Mouse (Mus musculus): ENCODE results near the gene Trpm5. TPM values are rescaled to one million over a fixed set of nuclear protein-coding genes. Genes with fewer than 3 reads are reported as not detected.
A peak's percentile ranks its signal among the peaks of the same experiment; 100 is the strongest.

Gene Trpm5
- polyA plus RNA-seq, 1 experiment from 2014 or later, result 2.9 TPM

GRCm38 (mm10) chr7:143110803-143111202 is 16.4 kb upstream of the Trpm5 start:
- Histone ChIP-seq H3K4me2 (ENCODE audit: low read depth, severe bottlenecking) (no peak overlapping the region), H3K9ac (ENCODE audit: low read length) (no peak overlapping the region), H3K27me3 (ENCODE audit: control insufficient read depth, insufficient read depth, low read length) (peaks cover 37% of the 10 kb centered on the region), H3K27ac (replicated peaks; ENCODE audit: low read depth, low read length) (no peak overlapping the region), H3K9me3 (ENCODE audit: control insufficient read depth, low read length) (no peaks in the 10 kb centered on the region), H3K36me3 (ENCODE audit: control insufficient read depth, insufficient read depth, low read length) (no peaks in the 10 kb centered on the region), H3K4me3 (ENCODE audit: low read depth, low read length) (no peak overlapping the region), H3K4me1 (ENCODE audit: control insufficient read depth, insufficient read depth, low read length) (peaks cover 7% of the 10 kb centered on the region)
- no peak for ATAC-seq (ENCODE audit: insufficient number of reproducible peaks, low FRiP score, low TSS enrichment, low read depth)
- WGBS, result 77% methylated on average over 1 of the region's 1 CpGs
- DNase-seq (ENCODE audit: low spot score), result no peak

- H3K9ac ChIP-seq (ENCODE audit: low read length), result no peak overlapping the region
- no peaks in the 10 kb centered on the region for H3K9me3 ChIP-seq (ENCODE audit: control insufficient read depth, low read length)
- H3K4me1 ChIP-seq (ENCODE audit: control insufficient read depth, insufficient read depth, low read length), result peaks cover 7% of the 10 kb centered on the region
- WGBS, result 74% methylated on average over 3 of the region's 3 CpGs
- peaks cover 45% of the 10 kb centered on the region for H3K27me3 ChIP-seq (ENCODE audit: control insufficient read depth, insufficient read depth, low read length)
- H3K4me2 ChIP-seq (ENCODE audit: low read depth, severe bottlenecking), result no peak overlapping the region
- DNase-seq (ENCODE audit: low spot score), result no peak
- no peak overlapping the region for H3K4me3 ChIP-seq (ENCODE audit: low read depth, low read length)
- no peak for ATAC-seq (ENCODE audit: insufficient number of reproducible peaks, low FRiP score, low TSS enrichment, low read depth)
- no peaks in the 10 kb centered on the region for H3K36me3 ChIP-seq (ENCODE audit: control insufficient read depth, insufficient read depth, low read length)
- H3K27ac ChIP-seq (replicated peaks; ENCODE audit: low read depth, low read length), result no peak overlapping the region
These were observed 15.3 kb upstream of the Trpm5 start for GRCm38 (mm10) chr7:143109696-143110095.

- H3K4me2 ChIP-seq (ENCODE audit: low read depth, severe bottlenecking), result no peak overlapping the region
- 19% methylated on average over 3 of the region's 3 CpGs for WGBS
These were observed 14.7 kb upstream of the Trpm5 start for GRCm38 (mm10) chr7:143108996-143109660.

GRCm38 (mm10) chr7:143108200-143108599 is 13.8 kb upstream of the Trpm5 start:
- H3K4me3 ChIP-seq (ENCODE audit: low read depth, low read length), result no peak overlapping the region
- peaks cover 45% of the 10 kb centered on the region for H3K27me3 ChIP-seq (ENCODE audit: control insufficient read depth, insufficient read depth, low read length)

More at GRCm38 (mm10) chr7:143108996-143109660, 14.7 kb upstream of the Trpm5 start:
- DNase-seq (ENCODE audit: low spot score) (no peak), ATAC-seq (ENCODE audit: insufficient number of reproducible peaks, low FRiP score, low TSS enrichment, low read depth) (peak; percentile 17; the same call in 1 of the 2 replicates)
- Histone ChIP-seq H3K4me1 (ENCODE audit: control insufficient read depth, insufficient read depth, low read length) (peaks cover 7% of the 10 kb centered on the region), H3K9ac (ENCODE audit: low read length) (no peak overlapping the region), H3K9me3 (ENCODE audit: control insufficient read depth, low read length) (no peaks in the 10 kb centered on the region), H3K27me3 (ENCODE audit: control insufficient read depth, insufficient read depth, low read length) (peaks cover 45% of the 10 kb centered on the region), H3K4me3 (ENCODE audit: low read depth, low read length) (no peak overlapping the region), H3K27ac (replicated peaks; ENCODE audit: low read depth, low read length) (no peak overlapping the region), H3K36me3 (ENCODE audit: control insufficient read depth, insufficient read depth, low read length) (no peaks in the 10 kb centered on the region)

GRCm38 (mm10) chr7:143106672-143107465 is 12.4 kb upstream of the Trpm5 start:
- WGBS, result 7% methylated on average over 55 of the region's 57 CpGs
- H3K27me3 ChIP-seq (ENCODE audit: control insufficient read depth, insufficient read depth, low read length), result peaks cover 45% of the 10 kb centered on the region
- no peak overlapping the region for H3K27ac ChIP-seq (replicated peaks; ENCODE audit: low read depth, low read length)
- H3K36me3 ChIP-seq (ENCODE audit: control insufficient read depth, insufficient read depth, low read length), result no peaks in the 10 kb centered on the region
- H3K4me2 ChIP-seq (ENCODE audit: low read depth, severe bottlenecking), result peak overlapping the region; percentile 79
- peak overlapping the region; percentile 49; the same call in 1 of the 2 replicates for H3K9ac ChIP-seq (ENCODE audit: low read length)
- ATAC-seq (ENCODE audit: insufficient number of reproducible peaks, low FRiP score, low TSS enrichment, low read depth) (no peak), DNase-seq (ENCODE audit: low spot score) (peak; percentile 42)
- H3K9me3 ChIP-seq (ENCODE audit: control insufficient read depth, low read length), result no peaks in the 10 kb centered on the region
- H3K4me3 ChIP-seq (ENCODE audit: low read depth, low read length), result peak overlapping the region; percentile 36
- peaks cover 7% of the 10 kb centered on the region for H3K4me1 ChIP-seq (ENCODE audit: control insufficient read depth, insufficient read depth, low read length)

More at GRCm38 (mm10) chr7:143108200-143108599, 13.8 kb upstream of the Trpm5 start:
- DNase-seq (ENCODE audit: low spot score), result no peak
- Histone ChIP-seq H3K9me3 (ENCODE audit: control insufficient read depth, low read length) (no peaks in the 10 kb centered on the region), H3K36me3 (ENCODE audit: control insufficient read depth, insufficient read depth, low read length) (no peaks in the 10 kb centered on the region), H3K4me1 (ENCODE audit: control insufficient read depth, insufficient read depth, low read length) (peaks cover 7% of the 10 kb centered on the region), H3K4me2 (ENCODE audit: low read depth, severe bottlenecking) (no peak overlapping the region; the same call in 1 of the 2 replicates), H3K9ac (ENCODE audit: low read length) (no peak overlapping the region), H3K27ac (replicated peaks; ENCODE audit: low read depth, low read length) (no peak overlapping the region)
- no peak for ATAC-seq (ENCODE audit: insufficient number of reproducible peaks, low FRiP score, low TSS enrichment, low read depth)
- WGBS, result 47% methylated on average over 5 of the region's 5 CpGs

- DNase-seq (ENCODE audit: low spot score), result no peak
- Histone ChIP-seq H3K4me1 (ENCODE audit: control insufficient read depth, insufficient read depth, low read length) (peaks cover 7% of the 10 kb centered on the region), H3K9ac (ENCODE audit: low read length) (peak within 1 kb of the TSS; percentile 49; the same call in 1 of the 2 replicates), H3K4me2 (ENCODE audit: low read depth, severe bottlenecking) (peak within 1 kb of the TSS; percentile 79), H3K36me3 (ENCODE audit: control insufficient read depth, insufficient read depth, low read length) (no peaks in the 10 kb centered on the region), H3K27me3 (ENCODE audit: control insufficient read depth, insufficient read depth, low read length) (peaks cover 45% of the 10 kb centered on the region), H3K4me3 (ENCODE audit: low read depth, low read length) (peak within 1 kb of the TSS; percentile 36), H3K9me3 (ENCODE audit: control insufficient read depth, low read length) (no peaks in the 10 kb centered on the region), H3K27ac (replicated peaks; ENCODE audit: low read depth, low read length) (no peak within 1 kb of the TSS)
- ATAC-seq (ENCODE audit: insufficient number of reproducible peaks, low FRiP score, low TSS enrichment, low read depth), result no peak
- WGBS, result 72% methylated on average over 4 of the region's 4 CpGs
These were observed 11.6 kb upstream of the Trpm5 start, which contains the start of gene Kcnq1 for GRCm38 (mm10) chr7:143106062-143106461. Kcnq1 (plus strand) TSS chr7:143106362.

GRCm38 (mm10) chr7:143105258-143105897 is 10.9 kb upstream of the Trpm5 start:
- Histone ChIP-seq H3K27ac (replicated peaks; ENCODE audit: low read depth, low read length) (no peak overlapping the region), H3K36me3 (ENCODE audit: control insufficient read depth, insufficient read depth, low read length) (no peaks in the 10 kb centered on the region), H3K9me3 (ENCODE audit: control insufficient read depth, low read length) (no peaks in the 10 kb centered on the region), H3K27me3 (ENCODE audit: control insufficient read depth, insufficient read depth, low read length) (peaks cover 45% of the 10 kb centered on the region), H3K4me3 (ENCODE audit: low read depth, low read length) (no peak overlapping the region), H3K4me1 (ENCODE audit: control insufficient read depth, insufficient read depth, low read length) (peaks cover 7% of the 10 kb centered on the region), H3K9ac (ENCODE audit: low read length) (no peak overlapping the region), H3K4me2 (ENCODE audit: low read depth, severe bottlenecking) (no peak overlapping the region)
- WGBS, result 72% methylated on average over 11 of the region's 11 CpGs
- no peak for DNase-seq (ENCODE audit: low spot score)
- ATAC-seq (ENCODE audit: insufficient number of reproducible peaks, low FRiP score, low TSS enrichment, low read depth), result no peak

GRCm38 (mm10) chr7:143100759-143101158 is 6.3 kb upstream of the Trpm5 start:
- H3K4me1 ChIP-seq (ENCODE audit: control insufficient read depth, insufficient read depth, low read length), result no peaks in the 10 kb centered on the region
- no peak overlapping the region for H3K27ac ChIP-seq (replicated peaks; ENCODE audit: low read depth, low read length)
- no peak overlapping the region for H3K4me2 ChIP-seq (ENCODE audit: low read depth, severe bottlenecking)
- 70% methylated on average over 4 of the region's 4 CpGs for WGBS
- H3K4me3 ChIP-seq (ENCODE audit: low read depth, low read length), result no peak overlapping the region
- no peaks in the 10 kb centered on the region for H3K36me3 ChIP-seq (ENCODE audit: control insufficient read depth, insufficient read depth, low read length)
- H3K9ac ChIP-seq (ENCODE audit: low read length), result no peak overlapping the region
- ATAC-seq (ENCODE audit: insufficient number of reproducible peaks, low FRiP score, low TSS enrichment, low read depth) (no peak), DNase-seq (ENCODE audit: low spot score) (no peak)
- H3K9me3 ChIP-seq (ENCODE audit: control insufficient read depth, low read length), result no peaks in the 10 kb centered on the region
- peaks cover 7% of the 10 kb centered on the region for H3K27me3 ChIP-seq (ENCODE audit: control insufficient read depth, insufficient read depth, low read length)

All from limb, embryonic 11.5 days (tissue).